Mouse (Mus musculus): ENCODE measurements around the gene Icosl. TPM values are rescaled to one million over a fixed set of nuclear protein-coding genes. Genes with fewer than 3 reads are reported as not detected.

Gene Icosl
- total and polyA plus RNA-seq, 3 experiments: 0.64 to 1.5 (median 1.3) TPM

- in situ Hi-C loops (cut with MboI; ENCODE audit: low pct_ligation_motif_present, low pct_unique_long_range_greater_than_20kb, low sequenced_read_pairs): no loop called here
- H3K36me3 ChIP-seq (replicated peaks in 1 of 2; ENCODE audit: control insufficient read depth in 1 of 2, insufficient read depth in 1 of 2, low read length in 1 of 2): no peaks in the 10 kb centered on the region
- H3K4me2 ChIP-seq (ENCODE audit: insufficient read depth, low read depth, poor library complexity, severe bottlenecking): peak overlapping the region; percentile 83
- no peaks in the 10 kb centered on the region for H3K79me2 ChIP-seq (replicated peaks; ENCODE audit: control insufficient read depth, extremely low read depth, insufficient read depth, poor library complexity, severe bottlenecking)
- peak; percentile 83 for DNase-seq (ENCODE audit: extremely low read depth)
- peak overlapping the region; percentile 90 for H3K27ac ChIP-seq (ENCODE audit: insufficient read depth, low read depth)
- peaks cover 4% of the 10 kb centered on the region for H3K9me3 ChIP-seq (replicated peaks; ENCODE audit: low read length)
- peak overlapping the region in 2 of 3 experiments; percentile 19 to 25 for H3K4me3 ChIP-seq (replicated peaks in 1 of 3; ENCODE audit: low read depth in 2 of 3, low read length in 2 of 3, poor library complexity in 1 of 3)
- no peak for TF ChIP-seq SIN3A (IDR thresholded peaks at IDR 0.05; ENCODE audit: low read length)
- no peak for TF ChIP-seq MXI1 (IDR thresholded peaks at IDR 0.05; ENCODE audit: low read depth, low read length)
- TF ChIP-seq GABPA (IDR thresholded peaks at IDR 0.05; ENCODE audit: insufficient replicate concordance, low read depth, low read length): no peak
- TF ChIP-seq USF1 (IDR thresholded peaks at IDR 0.05; ENCODE audit: low read depth, low read length): no peak
- TF ChIP-seq NELFE (IDR thresholded peaks at IDR 0.05; ENCODE audit: low read depth, low read length): no peak
- TF ChIP-seq HCFC1 (IDR thresholded peaks at IDR 0.05; ENCODE audit: low read depth, low read length): no peak
- TF ChIP-seq KAT2A (IDR thresholded peaks at IDR 0.05; ENCODE audit: insufficient replicate concordance, low read length): no peak
- TF ChIP-seq NRF1 (IDR thresholded peaks at IDR 0.05; ENCODE audit: low read depth, low read length): no peak
- no peak for TF ChIP-seq CTCF (conservative IDR thresholded peaks at IDR 0.05 in 1 of 2, IDR thresholded peaks at IDR 0.05 in 1 of 2; ENCODE audit: low read depth in 2 of 2, low read length in 2 of 2)
- TF ChIP-seq MAZ (IDR thresholded peaks at IDR 0.05; ENCODE audit: low read depth, low read length): 0 out of 2 replicates have a peak, but pooled peaks have one; percentile 14
- peak; percentile 84 for TF ChIP-seq ETS1 (conservative IDR thresholded peaks at IDR 0.05; ENCODE audit: low read depth, low read length)
- TF ChIP-seq POLR2AphosphoS2 (IDR thresholded peaks at IDR 0.05; ENCODE audit: low read depth, low read length): no peak
- peak; percentile 79 for TF ChIP-seq ZNF384 (IDR thresholded peaks at IDR 0.05; ENCODE audit: low read depth, low read length)
- TF ChIP-seq UBTF (IDR thresholded peaks at IDR 0.05; ENCODE audit: low read depth, low read length): no peak
- TF ChIP-seq POLR2A (IDR thresholded peaks at IDR 0.05; ENCODE audit: low read depth, low read length): no peak
- no peak for TF ChIP-seq ZC3H11A (IDR thresholded peaks at IDR 0.05; ENCODE audit: low read depth, low read length)
- TF ChIP-seq SMC3 (IDR thresholded peaks at IDR 0.05; ENCODE audit: low read depth, low read length): no peak
- no peak for TF ChIP-seq ZMIZ1 (IDR thresholded peaks at IDR 0.05; ENCODE audit: low read depth, low read length)
- no peak; the same call in 1 of the 2 replicates for TF ChIP-seq RCOR1 (conservative IDR thresholded peaks at IDR 0.05; ENCODE audit: low read depth, low read length)
- TF ChIP-seq MYC (IDR thresholded peaks at IDR 0.05; ENCODE audit: low read depth, low read length): no peak
- no peak for TF ChIP-seq ZKSCAN1 (IDR thresholded peaks at IDR 0.05; ENCODE audit: borderline replicate concordance, low read depth, low read length)
- peak; percentile 74 for TF ChIP-seq BHLHE40 (IDR thresholded peaks at IDR 0.05; ENCODE audit: low read depth, low read length)
- no peak for TF ChIP-seq RAD21 (IDR thresholded peaks at IDR 0.05; ENCODE audit: low read depth, low read length)
- TF ChIP-seq PAX5 (IDR thresholded peaks at IDR 0.05; ENCODE audit: low read length): no peak
- TF ChIP-seq IRF4 (IDR thresholded peaks at IDR 0.05; ENCODE audit: low read depth, low read length): peak; percentile 92
- peak; percentile 74 for TF ChIP-seq JUN (IDR thresholded peaks at IDR 0.05; ENCODE audit: insufficient read depth, low read depth, low read length)
- no peak for TF ChIP-seq CHD1 (IDR thresholded peaks at IDR 0.05; ENCODE audit: low read depth, low read length)
- TF ChIP-seq CHD2 (IDR thresholded peaks at IDR 0.05; ENCODE audit: low read length): peak; percentile 87
- TF ChIP-seq EP300 (IDR thresholded peaks at IDR 0.05; ENCODE audit: low read length): peak; percentile 71; the same call in 1 of the 2 replicates
- TF ChIP-seq MEF2A (IDR thresholded peaks at IDR 0.05; ENCODE audit: borderline replicate concordance, low read depth, low read length): peak; percentile 77; the same call in 1 of the 2 replicates
- peak; percentile 87 for TF ChIP-seq ELF1 (IDR thresholded peaks at IDR 0.05; ENCODE audit: low read depth, low read length)
- no peak for TF ChIP-seq E2F4 (IDR thresholded peaks at IDR 0.05; ENCODE audit: insufficient replicate concordance, low read depth, low read length)
- no peak for TF ChIP-seq TBP (conservative IDR thresholded peaks at IDR 0.05; ENCODE audit: low read depth, low read length)
- TF ChIP-seq TCF12 (IDR thresholded peaks at IDR 0.05; ENCODE audit: low read depth, low read length): no peak; the same call in 1 of the 2 replicates
- no peak for TF ChIP-seq USF2 (conservative IDR thresholded peaks at IDR 0.05; ENCODE audit: low read depth, low read length)
- peak; percentile 75 for TF ChIP-seq MAFK (IDR thresholded peaks at IDR 0.05; ENCODE audit: insufficient replicate concordance, low read length)
- no peak for TF ChIP-seq MAX (IDR thresholded peaks at IDR 0.05; ENCODE audit: low read length)
- TF ChIP-seq JUND (conservative IDR thresholded peaks at IDR 0.05; ENCODE audit: low read depth, low read length): peak; percentile 75
- H3K27me3 ChIP-seq (replicated peaks): peaks cover 34% of the 10 kb centered on the region
- H3K4me1 ChIP-seq (ENCODE audit: control insufficient read depth in 1 of 2, insufficient read depth in 2 of 2): peaks cover 24 to 52% of the 10 kb centered on the region in 2 experiments
- dilution Hi-C loops (cut with MboI; ENCODE audit: extremely low pct_ligation_motif_present, extremely low pct_unique_long_range_greater_than_20kb, low sequenced_read_pairs): no loop called here
- no peak overlapping the region for H3K9ac ChIP-seq (ENCODE audit: insufficient read depth, low read depth)
Measured at GRCm38 (mm10) chr10:78086444-78087061, 17.5 kb downstream of the Icosl start.

Measured in CH12.LX (cell line).